Comparison of ENCODE assay signal across 9 mouse cellular contexts in the genomic region with DNA sequence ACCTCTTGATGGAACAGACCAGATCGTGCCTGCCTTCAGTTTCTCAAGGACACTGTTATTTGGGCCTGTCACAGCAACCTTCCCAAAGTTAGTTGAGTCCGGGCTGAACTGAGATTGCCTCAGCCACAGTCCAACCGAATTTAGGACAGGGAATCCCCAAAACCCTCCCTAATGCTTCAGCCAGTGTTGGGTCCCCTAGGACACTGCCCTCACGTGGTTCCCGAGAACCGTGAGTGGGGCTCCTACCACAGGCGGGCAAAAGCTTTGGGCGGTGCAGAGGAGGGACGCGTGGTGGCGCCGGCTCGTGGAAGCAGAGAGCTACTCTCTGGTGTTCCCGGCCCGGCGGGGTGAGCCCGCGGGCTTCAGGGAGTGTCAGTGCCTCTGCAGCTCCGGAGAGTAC. TPM values are rescaled to one million over a fixed set of nuclear protein-coding genes. Genes with fewer than 3 reads are reported as not detected.
DNase-seq lines count a peak whose midpoint lies in the region; ATAC-seq and TF ChIP-seq lines count a peak whose summit lies in the region.
"Had no signal": no experiment of that assay in that cellular context is flagged by ENCODE, and none has a peak within 500 bp of the region (broad histone marks: within the 10 kb centered on the region; RNA-seq: fewer than 3 reads in every experiment).

No protein-coding gene starts in this region.

- H3K36me3 ChIP-seq in forebrain, postnatal 0 days (ENCODE audit: insufficient read depth): no peaks in the 10 kb centered on the region
- no peaks in the 10 kb centered on the region for H3K36me3 ChIP-seq in lung, postnatal 0 days (ENCODE audit: insufficient read depth, low read length)

- no peak overlapping the region for H3K9ac ChIP-seq in forebrain, postnatal 0 days
- no peak overlapping the region for H3K9ac ChIP-seq in lung, postnatal 0 days (replicated peaks; ENCODE audit: low read depth)

- H3K4me1 ChIP-seq in forebrain, postnatal 0 days (ENCODE audit: insufficient read depth): peaks cover 3% of the 10 kb centered on the region; the same call in 1 of the 2 replicates
- 0 out of 2 replicates have a peak, but pooled peaks cover 3% of the 10 kb centered on the region for H3K4me1 ChIP-seq in lung, postnatal 0 days (ENCODE audit: insufficient read depth, low read depth, low read length)

- ATAC-seq in forebrain, postnatal 0 days: peak; percentile 79
- ATAC-seq in lung, postnatal 0 days: peak; percentile 84

- intact Hi-C loops in heart, postnatal 10 days (cut with DNase I): loop anchor here (10.0 kb wide), 1 partner anchor 179 kb away; no protein-coding TSS in a partner anchor

- peaks cover 9% of the 10 kb centered on the region; the same call in 1 of the 2 replicates for H3K27me3 ChIP-seq in forebrain, postnatal 0 days (ENCODE audit: insufficient read depth, low read length)
- no peaks in the 10 kb centered on the region; the same call in 1 of the 2 replicates for H3K27me3 ChIP-seq in lung, postnatal 0 days (replicated peaks; ENCODE audit: insufficient read depth, low read length)

- H3K27ac ChIP-seq in forebrain, postnatal 0 days (ENCODE audit: low read depth, low read length): no peak overlapping the region
- no peak overlapping the region for H3K27ac ChIP-seq in lung, postnatal 0 days (ENCODE audit: low read length)
- H3K27ac ChIP-seq: macrophage had no signal

- WGBS in forebrain, postnatal 0 days: 3% methylated on average over 19 of the region's 19 CpGs
- WGBS in lung, postnatal 0 days: 2% methylated on average over 19 of the region's 19 CpGs

- peak; percentile 46 for DNase-seq in R1 (ENCODE audit: low read depth, low spot score)
- DNase-seq in cerebellum, adult 9-10 months: peak; percentile 89
- DNase-seq in forebrain, postnatal 0 days: peak; percentile 51
- DNase-seq in heart, postnatal 10 days: peak; percentile 42 to 45
- DNase-seq in kidney, postnatal 14 days: peak; percentile 63
- peak; percentile 53 for DNase-seq in lung, postnatal 0 days (ENCODE audit: low spot score)
- DNase-seq in right cerebral cortex, adult 2 months (ENCODE audit: low spot score in 2 of 2): peak; percentile 23 to 31
- DNase-seq in spleen, postnatal 14 days (ENCODE audit: low spot score in 2 of 2): no peak

- TF ChIP-seq EP300 in lung, postnatal 0 days (IDR thresholded peaks at IDR 0.05): no peak

- H3K4me2 ChIP-seq in forebrain, postnatal 0 days (ENCODE audit: low read depth): peak overlapping the region; percentile 97
- H3K4me2 ChIP-seq in lung, postnatal 0 days (replicated peaks; ENCODE audit: low read depth, low read length): peak overlapping the region; percentile 97

- no peaks in the 10 kb centered on the region for H3K9me3 ChIP-seq in forebrain, postnatal 0 days (ENCODE audit: low read length)
- H3K9me3 ChIP-seq in lung, postnatal 0 days (ENCODE audit: low read length): no peaks in the 10 kb centered on the region

- H3K4me3 ChIP-seq in forebrain, postnatal 0 days (ENCODE audit: low read depth, low read length): peak overlapping the region; percentile 69
- H3K4me3 ChIP-seq in lung, postnatal 0 days (ENCODE audit: low read depth, low read length): 0 out of 2 replicates have a peak overlapping the region, but pooled peaks have one; percentile 58

- peak; percentile 52 for TF ChIP-seq CTCF in forebrain, postnatal 0 days (IDR thresholded peaks at IDR 0.05; ENCODE audit: low read depth)
- TF ChIP-seq CTCF in lung, postnatal 0 days (IDR thresholded peaks at IDR 0.05): peak; percentile 67

RNA-seq across cellular contexts. Expression of gene Tll1, which starts 1.9 kb away (rescaled TPM):
- total RNA-seq in forebrain, postnatal 0 days (2014; rRNA removed): 2.7 and 3.6 TPM in 2 replicates
- 0.49 and 1.3 TPM in 2 replicates for polyA plus RNA-seq in forebrain, postnatal 0 days (2015; fragmentation: Nextera tagmentation; extraction: Ambion mirVana)
- total RNA-seq in heart, postnatal 10 days (2021): 1 to 10 TPM; 1.6 to 2.0 TPM
- polyA plus RNA-seq in lung, postnatal 0 days (2015; fragmentation: Nextera tagmentation; extraction: Ambion mirVana): 1.7 and 2.0 TPM in 2 replicates
- polyA plus RNA-seq: macrophage had no signal

Comparison
In these comparisons a context has a peak if more than half of its experiments do, and no peak if none do; other contexts are left out.
1. DNase-seq: peak in R1 (single experiment), cerebellum, adult 9-10 months (single experiment), forebrain, postnatal 0 days (single experiment), heart, postnatal 10 days (2 of 2), kidney, postnatal 14 days (single experiment), lung, postnatal 0 days (single experiment) and right cerebral cortex, adult 2 months (2 of 2); none in spleen, postnatal 14 days (0 of 2).